Mouse (Mus musculus): ENCODE measurements around the gene Vezt.

Vezt gene
- long read RNA-seq, experiment 1, full-length matches to known transcripts, result 1 of 6 reads
- long read RNA-seq, experiment 1, partial matches to known transcripts, result 3 of 6 reads
- long read RNA-seq, experiment 1, other reads (novel, unspliced or antisense), result 2 of 6 reads
- long read RNA-seq, experiment 2, full-length matches to known transcripts, result 3 of 6 reads
- long read RNA-seq, experiment 2, partial matches to known transcripts, result 2 of 6 reads
- long read RNA-seq, experiment 2, other reads (novel, unspliced or antisense), result 1 of 6 reads

DNA sequence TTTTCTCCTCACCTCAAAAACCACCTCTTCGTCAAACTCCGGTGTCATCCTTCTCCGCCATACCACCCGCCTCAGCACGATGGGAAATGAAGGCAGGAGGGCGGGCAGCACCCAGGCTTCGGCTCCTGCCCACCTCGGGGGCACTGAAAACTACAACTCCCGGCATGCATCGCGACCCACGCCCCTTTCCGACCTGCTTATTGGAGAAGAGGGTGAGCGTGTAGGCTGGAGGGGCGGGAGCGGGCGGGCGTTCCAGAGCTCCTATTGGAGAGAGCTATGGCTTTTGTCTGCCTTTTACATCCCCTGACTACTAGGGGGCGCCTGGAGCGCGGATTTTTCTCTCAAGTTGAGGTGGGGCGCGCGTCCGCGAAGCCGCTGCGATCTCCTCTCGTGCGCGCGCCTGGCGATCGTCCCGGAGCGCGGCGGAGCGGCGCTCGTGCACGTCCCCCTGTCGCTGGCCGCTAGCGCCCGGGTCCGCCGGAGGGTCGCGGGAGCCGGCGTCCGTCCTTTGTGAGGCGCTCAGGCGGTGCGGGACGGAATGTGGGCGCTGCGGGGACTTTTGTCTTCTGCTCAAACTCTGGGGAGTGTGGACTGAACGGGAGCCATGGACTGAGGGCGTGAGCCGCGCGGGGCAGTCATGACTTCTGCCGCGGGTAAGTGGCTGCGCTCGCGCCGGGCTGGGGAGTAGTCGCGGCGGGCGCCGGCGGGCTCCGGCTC lies at the start of gene Vezt, which contains the start of gene Fgd6:
Gene Vezt (minus strand): TSS at position 160 of the 717 bp plus-strand sequence.
Gene Fgd6 (plus strand): TSS at position 344 of the 717 bp plus-strand sequence.
- intact Hi-C loops (cut with DNase I), result loop anchor here (1.0 kb wide), 1 partner anchor 80 kb away; no protein-coding TSS in a partner anchor

- intact Hi-C loops (cut with DNase I), result no loop called here
Measured at GRCm38 (mm10) chr10:94082040-94082734, 46.6 kb upstream of the Vezt start.

DNA sequence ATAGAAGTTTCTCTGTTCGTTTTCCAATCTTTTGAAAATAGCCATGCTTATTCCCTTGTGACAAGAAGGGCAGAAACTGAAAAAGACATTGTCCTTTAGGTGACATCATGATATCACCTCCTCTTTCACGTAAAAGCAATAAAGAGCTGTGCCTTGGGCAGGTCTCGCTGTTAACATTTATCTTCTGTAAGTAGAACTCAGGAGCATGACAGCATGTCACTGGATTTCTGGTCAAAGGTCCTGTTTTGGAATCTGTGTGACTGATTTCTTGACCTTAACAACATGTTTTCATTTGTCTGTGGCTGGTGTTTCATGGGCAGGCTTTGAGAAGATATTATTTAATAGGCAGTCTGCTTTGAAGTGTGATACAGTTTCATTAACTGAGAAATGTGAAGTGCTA lies 45.1 kb upstream of the Vezt start:
- intact Hi-C loops (cut with DNase I), result no loop called here

DNA sequence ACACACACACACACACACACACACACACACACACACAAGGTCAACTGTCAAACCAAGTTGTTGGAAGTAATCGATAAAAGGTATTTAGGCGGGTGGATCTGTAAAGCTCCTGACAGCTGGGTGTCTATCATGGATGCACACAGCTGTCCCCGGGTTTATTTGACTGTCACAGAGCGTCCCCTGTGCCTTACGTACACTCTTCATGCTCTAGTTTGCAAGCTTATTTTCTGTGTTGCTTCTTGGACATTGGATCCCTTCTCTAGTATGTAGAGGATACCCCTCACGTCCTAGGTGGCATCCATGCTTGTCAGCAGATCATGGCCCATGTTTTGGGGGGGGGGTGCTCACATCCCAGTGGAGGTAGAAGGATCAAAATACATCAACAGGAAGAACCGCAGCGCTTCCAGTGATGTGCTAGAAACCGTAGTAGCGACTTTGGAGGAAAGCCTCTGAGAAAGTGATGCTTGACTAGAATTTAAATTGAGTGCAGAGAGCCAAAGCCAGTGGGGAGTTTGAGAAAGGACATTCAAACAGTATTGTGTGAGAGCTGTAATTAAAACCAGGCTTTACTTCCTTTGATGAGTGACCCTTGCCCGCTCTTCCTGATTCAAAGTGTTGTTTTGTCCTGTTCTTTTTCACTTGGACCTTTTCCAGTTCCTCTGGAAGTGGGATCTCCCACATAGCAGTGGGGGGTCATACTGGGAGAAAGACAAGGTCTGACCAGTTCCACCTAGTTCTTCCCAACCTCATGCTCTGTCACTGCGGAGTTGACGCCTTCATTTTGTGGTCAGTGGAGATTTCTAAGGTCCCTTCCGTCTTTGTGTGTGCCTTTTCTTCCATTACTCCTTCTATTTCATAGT lies 41.6 kb upstream of the Vezt start:
- intact Hi-C loops (cut with DNase I), result no loop called here

- intact Hi-C loops (cut with DNase I), result no loop called here
Measured at GRCm38 (mm10) chr10:94072916-94073465, 37.4 kb upstream of the Vezt start.

DNA sequence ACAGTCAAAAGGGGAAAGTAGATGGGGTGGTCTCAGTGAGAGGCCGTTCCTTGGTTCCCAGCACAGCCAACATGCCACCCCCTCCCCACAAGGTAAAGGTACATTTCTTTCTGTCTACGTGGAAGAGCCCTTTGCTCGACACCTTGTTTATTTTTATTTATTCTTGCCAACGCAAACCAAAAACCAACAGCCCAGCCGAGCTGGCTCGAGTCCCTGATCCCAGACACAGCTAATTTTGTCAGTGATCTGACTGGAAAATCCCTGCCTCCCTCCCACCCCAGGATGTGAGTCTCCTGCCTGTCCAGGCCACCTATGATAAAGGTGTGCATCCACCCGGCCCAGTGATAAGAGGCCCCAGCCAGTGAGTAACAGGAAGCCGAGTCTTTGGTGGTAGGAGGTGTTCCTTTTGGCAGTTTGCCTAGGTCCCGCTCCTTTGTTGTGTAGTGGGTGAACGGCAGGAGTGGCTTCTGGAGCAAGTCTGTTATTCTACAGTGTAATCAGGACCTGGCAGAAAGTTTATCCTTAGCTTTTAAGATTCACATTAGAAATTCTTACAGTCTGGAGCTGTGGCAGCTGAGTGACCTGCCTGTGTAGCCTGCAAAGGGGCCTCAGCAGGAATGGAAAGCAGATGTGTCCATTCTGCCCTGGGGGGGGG lies 36.8 kb upstream of the Vezt start:
- intact Hi-C loops (cut with DNase I), result no loop called here

DNA sequence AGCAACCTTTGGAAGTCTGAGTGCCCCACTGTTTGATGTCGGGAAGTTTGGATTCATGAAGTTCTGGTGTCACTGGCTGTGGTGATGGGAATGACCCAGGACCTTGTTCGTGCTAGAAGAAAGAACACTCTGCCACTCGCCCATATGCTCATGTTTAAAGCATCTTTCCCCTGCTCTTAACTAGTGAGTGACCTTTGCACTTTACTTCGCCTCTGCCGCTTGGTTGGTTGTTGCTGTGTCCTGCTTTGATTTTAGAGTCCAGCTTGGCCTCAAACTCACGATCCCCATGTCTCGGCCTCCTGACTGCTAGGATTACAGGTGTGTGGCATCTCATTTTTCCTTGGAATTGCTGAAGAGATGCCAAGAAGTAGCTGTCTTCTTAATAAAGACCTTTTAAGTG lies 36.0 kb upstream of the Vezt start:
- intact Hi-C loops (cut with DNase I), result no loop called here

- intact Hi-C loops (cut with DNase I), result no loop called here
Measured at GRCm38 (mm10) chr10:94068701-94069100, 33.1 kb upstream of the Vezt start.

DNA sequence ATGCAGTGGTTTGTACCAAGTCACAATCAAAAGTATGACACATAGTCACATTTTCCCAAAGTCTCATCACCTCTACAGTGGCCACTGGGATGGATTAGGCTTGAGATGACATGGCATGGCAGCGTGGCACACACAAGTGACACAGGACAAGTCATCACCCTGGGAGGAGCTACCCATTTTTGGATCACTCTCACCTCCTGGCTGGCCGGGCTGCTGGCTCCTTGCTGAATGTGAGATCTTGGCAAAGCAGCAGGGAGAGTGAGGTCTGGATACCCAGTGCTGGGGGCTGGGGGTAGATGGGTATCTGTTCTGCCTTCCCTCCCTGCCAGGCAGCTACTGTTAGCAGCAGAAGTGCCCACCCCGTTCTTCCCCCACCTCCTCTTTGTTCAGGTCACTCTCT lies 31.3 kb upstream of the Vezt start:
- intact Hi-C loops (cut with DNase I), result no loop called here

DNA sequence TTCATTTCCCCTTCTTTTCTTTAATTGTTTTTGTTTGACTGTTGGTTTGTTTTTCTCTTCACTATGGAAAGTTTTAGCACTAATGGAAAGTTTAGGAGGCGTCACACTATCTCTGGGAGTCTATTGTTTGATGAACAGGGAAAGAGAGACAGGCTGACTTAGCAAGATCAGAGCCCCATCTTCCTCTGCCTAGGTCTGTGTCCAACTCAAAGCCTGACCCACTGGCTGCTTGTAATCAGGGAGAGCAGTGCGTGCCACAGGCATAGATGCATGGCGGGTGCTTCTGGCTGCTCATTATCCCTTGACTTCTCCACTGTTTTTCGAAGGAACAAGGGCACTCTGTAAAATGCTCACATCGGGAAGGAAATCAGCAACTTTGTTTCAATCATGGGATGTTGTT lies 26.7 kb upstream of the Vezt start:
- intact Hi-C loops (cut with DNase I), result no loop called here

GRCm38 (mm10) chr10:94060190-94060589 lies 24.6 kb upstream of the Vezt start:
- intact Hi-C loops (cut with DNase I), result no loop called here

DNA sequence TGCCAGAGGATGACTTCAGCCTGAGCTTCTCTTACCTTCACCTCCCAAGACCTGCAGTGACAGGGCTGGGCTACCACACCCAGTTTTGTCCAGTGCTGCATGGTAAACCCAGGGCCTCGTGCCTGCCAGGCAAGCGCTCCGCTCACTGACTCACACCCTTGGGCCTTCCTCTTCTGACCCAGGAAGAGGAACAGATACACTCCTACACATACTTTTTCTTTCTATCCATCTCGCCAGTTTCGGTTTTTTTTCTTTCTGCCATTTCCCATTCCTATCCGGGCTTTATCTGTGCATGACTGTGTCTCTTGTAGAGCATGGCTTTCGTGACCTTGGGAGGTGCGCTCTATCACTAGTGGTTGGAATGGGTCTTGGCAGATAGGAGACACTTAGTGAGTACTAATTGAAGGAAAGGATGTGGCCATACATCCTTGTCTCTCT lies 24.0 kb upstream of the Vezt start:
- intact Hi-C loops (cut with DNase I), result no loop called here

DNA sequence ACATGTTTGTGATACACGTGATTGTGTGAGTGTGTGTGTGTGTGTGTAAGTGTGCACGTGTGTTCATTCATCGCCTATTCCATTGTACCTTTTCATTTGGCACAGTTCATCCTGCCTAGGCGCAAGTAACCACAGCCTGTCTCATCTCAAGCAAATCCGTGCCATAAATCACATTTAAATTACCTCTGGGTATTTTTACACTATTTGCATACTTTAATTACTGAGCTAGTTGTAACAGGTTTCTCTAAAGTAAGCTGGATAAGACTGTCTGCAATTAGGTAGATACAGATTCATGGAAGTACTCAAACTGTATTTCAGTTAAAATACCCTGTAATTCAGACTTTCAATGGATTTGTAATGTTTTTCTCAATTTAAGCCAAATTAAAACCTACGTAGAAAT lies 20.9 kb upstream of the Vezt start:
- intact Hi-C loops (cut with DNase I), result no loop called here

- intact Hi-C loops (cut with DNase I), result no loop called here
Measured at GRCm38 (mm10) chr10:94050736-94051135, 15.1 kb upstream of the Vezt start.

DNA sequence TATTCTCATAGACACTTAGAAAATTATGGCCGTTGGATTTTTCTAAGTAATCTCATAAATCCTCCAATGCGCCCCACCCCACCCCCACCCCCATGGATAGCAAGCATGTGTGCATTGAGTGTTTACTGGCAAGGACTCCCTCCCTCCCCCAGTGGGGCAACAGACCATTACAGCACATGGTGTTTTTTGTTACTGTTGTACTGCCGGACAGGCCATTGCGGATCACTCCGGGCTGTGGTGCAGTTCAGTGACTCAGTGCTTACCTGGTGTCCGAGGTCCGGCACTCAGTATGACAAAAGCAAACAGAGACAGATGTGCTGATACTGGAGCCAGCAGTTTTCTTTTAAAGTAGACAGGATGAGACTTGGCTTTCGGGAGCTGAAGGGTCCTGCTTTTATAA lies 13.5 kb upstream of the Vezt start:
- intact Hi-C loops (cut with DNase I), result no loop called here

DNA sequence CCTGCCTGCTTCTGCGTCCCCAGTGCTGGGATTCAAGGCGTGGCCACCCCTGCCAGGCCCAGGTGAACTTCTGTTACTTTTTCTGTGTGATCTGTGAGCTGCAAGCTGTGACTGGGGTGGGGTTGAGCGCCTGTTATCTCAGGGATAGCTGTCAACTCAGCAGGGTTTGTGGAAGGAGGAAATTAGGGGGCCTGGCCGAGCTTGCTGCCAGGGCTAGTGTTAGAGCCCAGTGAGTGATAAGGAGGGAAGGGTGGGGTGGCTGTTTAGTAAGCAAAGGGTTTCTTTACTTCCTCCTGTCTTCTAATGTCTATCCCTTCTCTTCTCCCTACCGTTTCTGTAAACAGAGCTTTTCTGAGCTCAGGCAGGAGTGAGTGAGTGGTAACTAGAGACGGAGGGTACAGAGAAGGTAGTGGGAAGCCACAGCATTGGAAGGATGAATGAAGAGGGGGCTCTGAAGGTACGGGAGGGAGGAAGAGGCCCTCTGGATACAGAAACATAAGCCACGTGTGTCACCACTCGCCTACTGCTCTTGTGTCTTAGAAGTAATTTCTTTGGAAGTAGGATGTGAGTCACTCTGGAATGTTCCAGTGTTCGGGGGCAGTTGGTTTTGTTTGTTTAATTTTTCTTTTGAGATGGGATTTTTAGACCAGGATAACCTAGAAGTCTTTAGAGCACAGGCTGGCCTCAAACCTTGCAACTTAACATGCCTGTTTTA lies 12.4 kb upstream of the Vezt start:
- intact Hi-C loops (cut with DNase I), result no loop called here

GRCm38 (mm10) chr10:94047024-94047423 lies 11.4 kb upstream of the Vezt start:
- intact Hi-C loops (cut with DNase I), result no loop called here

- intact Hi-C loops (cut with DNase I), result no loop called here
Measured at GRCm38 (mm10) chr10:94045301-94045700, 9.7 kb upstream of the Vezt start.

DNA sequence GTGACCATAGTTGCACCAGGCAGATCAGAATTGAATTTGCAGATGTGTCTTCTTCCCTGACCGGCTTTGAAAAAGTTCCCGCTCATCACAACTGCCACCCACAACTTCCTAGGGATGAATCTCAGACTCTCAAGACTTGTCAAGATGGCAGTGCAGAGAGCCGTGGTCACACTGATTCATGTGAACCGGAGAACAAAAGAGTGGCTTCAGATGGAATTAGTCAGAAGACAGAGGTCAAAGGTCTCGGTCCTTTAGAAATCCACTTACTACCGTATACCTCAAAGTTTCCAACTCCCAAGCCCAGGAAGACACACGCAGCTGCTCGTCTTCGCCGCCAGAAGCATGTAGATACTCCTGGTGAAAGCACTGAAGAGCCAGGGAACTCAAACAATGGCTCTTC lies 8.3 kb upstream of the Vezt start:
- intact Hi-C loops (cut with DNase I), result no loop called here
